Comparison of ENCODE assay signal across 8 mouse cellular contexts in genomic region chr19:22303952-22304655, GRCm38 (mm10).
DNase-seq lines count a peak whose midpoint lies in the region; ATAC-seq and TF ChIP-seq lines count a peak whose summit lies in the region.

No protein-coding gene starts in this region.

- H3K27ac ChIP-seq in embryonic facial prominence, embryonic 12.5 days, result no peak overlapping the region; the same call in 1 of the 2 replicates
- H3K27ac ChIP-seq in heart, adult 2 months, result no peak overlapping the region
- no peak overlapping the region for H3K27ac ChIP-seq in midbrain, embryonic 11.5 days (ENCODE audit: low read depth, low read length)
- no peak overlapping the region for H3K27ac ChIP-seq in small intestine, adult 2 months (ENCODE audit: insufficient read depth, low read depth, low read length)

- WGBS in embryonic facial prominence, embryonic 12.5 days, result 3% methylated on average over 16 of the region's 18 CpGs
- 7% methylated on average over 17 of the region's 18 CpGs for WGBS in heart, adult 2 months
- 3% methylated on average over 16 of the region's 18 CpGs for WGBS in midbrain, embryonic 11.5 days
- 7% methylated on average over 17 of the region's 18 CpGs for WGBS in small intestine, adult 2 months

- no peaks in the 10 kb centered on the region; the same call in 1 of the 2 replicates for H3K27me3 ChIP-seq in embryonic facial prominence, embryonic 12.5 days
- no peaks in the 10 kb centered on the region for H3K27me3 ChIP-seq in heart, adult 2 months (ENCODE audit: control insufficient read depth, insufficient read depth, low read length)
- H3K27me3 ChIP-seq in midbrain, embryonic 11.5 days (ENCODE audit: control insufficient read depth, insufficient read depth, low read length), result no peaks in the 10 kb centered on the region
- no peaks in the 10 kb centered on the region for H3K27me3 ChIP-seq in small intestine, adult 2 months (ENCODE audit: control insufficient read depth, insufficient read depth, low read length)

- no peaks in the 10 kb centered on the region for H3K36me3 ChIP-seq in embryonic facial prominence, embryonic 12.5 days
- no peaks in the 10 kb centered on the region for H3K36me3 ChIP-seq in heart, adult 2 months (ENCODE audit: control insufficient read depth, insufficient read depth, low read length)
- H3K36me3 ChIP-seq in midbrain, embryonic 11.5 days (ENCODE audit: control insufficient read depth, insufficient read depth, low read length), result no peaks in the 10 kb centered on the region
- H3K36me3 ChIP-seq in small intestine, adult 2 months (ENCODE audit: control insufficient read depth, insufficient read depth, low read length), result no peaks in the 10 kb centered on the region

- DNase-seq in adrenal gland, postnatal 25 days, result peak; percentile 71
- peak; percentile 53 for DNase-seq in heart, adult 2 months
- peak; percentile 70 for DNase-seq in kidney, adult 18-20 months
- peak; percentile 91 for DNase-seq in left cerebral cortex, postnatal 4 days
- DNase-seq in midbrain, embryonic 11.5 days (ENCODE audit: low spot score, missing footprints), result peak; percentile 99

- H3K9me3 ChIP-seq in embryonic facial prominence, embryonic 12.5 days, result no peaks in the 10 kb centered on the region
- H3K9me3 ChIP-seq in midbrain, embryonic 11.5 days (ENCODE audit: control insufficient read depth, low read length), result no peaks in the 10 kb centered on the region

- TF ChIP-seq CTCF in heart, adult 2 months (IDR thresholded peaks at IDR 0.05), result peak; percentile 71
- TF ChIP-seq CTCF in small intestine, adult 2 months (IDR thresholded peaks at IDR 0.05; ENCODE audit: extremely low read depth, insufficient read length, insufficient replicate concordance, low read depth, low read length), result no peak

- peaks cover 5% of the 10 kb centered on the region; the same call in 1 of the 2 replicates for H3K4me1 ChIP-seq in embryonic facial prominence, embryonic 12.5 days
- H3K4me1 ChIP-seq in heart, adult 2 months (ENCODE audit: control insufficient read depth, insufficient read depth, low read length), result no peaks in the 10 kb centered on the region
- H3K4me1 ChIP-seq in midbrain, embryonic 11.5 days (ENCODE audit: control insufficient read depth, insufficient read depth, low read length), result peaks cover 3% of the 10 kb centered on the region; the same call in 1 of the 2 replicates
- no peaks in the 10 kb centered on the region for H3K4me1 ChIP-seq in small intestine, adult 2 months (ENCODE audit: control insufficient read depth, insufficient read depth, insufficient read length, low read length)

- peak overlapping the region; percentile 54 for H3K4me2 ChIP-seq in embryonic facial prominence, embryonic 12.5 days (replicated peaks)
- peak overlapping the region; percentile 44 for H3K4me2 ChIP-seq in midbrain, embryonic 11.5 days

- TF ChIP-seq POLR2A in heart, adult 2 months (IDR thresholded peaks at IDR 0.05; ENCODE audit: insufficient read depth, low read depth, low read length), result no peak
- TF ChIP-seq POLR2A in small intestine, adult 2 months (IDR thresholded peaks at IDR 0.05; ENCODE audit: low read depth, low read length), result no peak

- TF ChIP-seq EP300 in heart, adult 2 months (IDR thresholded peaks at IDR 0.05; ENCODE audit: insufficient read depth, low read depth, low read length), result no peak

- H3K4me3 ChIP-seq in embryonic facial prominence, embryonic 12.5 days, result peak overlapping the region; percentile 25
- H3K4me3 ChIP-seq in heart, adult 2 months, result no peak overlapping the region
- H3K4me3 ChIP-seq in midbrain, embryonic 11.5 days (ENCODE audit: low read depth, low read length), result peak overlapping the region; percentile 14; the same call in 1 of the 2 replicates
- H3K4me3 ChIP-seq in small intestine, adult 2 months (ENCODE audit: low read depth, low read length), result peak overlapping the region; percentile 20; the same call in 1 of the 2 replicates

- no peaks in the 10 kb centered on the region for H3K79me2 ChIP-seq in heart, adult 2 months (replicated peaks; ENCODE audit: control insufficient read depth, insufficient read depth, low read length)

- no peak overlapping the region; the same call in 1 of the 2 replicates for H3K9ac ChIP-seq in embryonic facial prominence, embryonic 12.5 days
- H3K9ac ChIP-seq in heart, adult 2 months (ENCODE audit: low read depth, low read length), result 0 out of 2 replicates have a peak overlapping the region, but pooled peaks have one; percentile 64
- peak overlapping the region; percentile 43; the same call in 1 of the 2 replicates for H3K9ac ChIP-seq in midbrain, embryonic 11.5 days (ENCODE audit: low read length)

- ATAC-seq in embryonic facial prominence, embryonic 12.5 days (ENCODE audit: insufficient number of reproducible peaks, insufficient read depth, low FRiP score, low TSS enrichment), result no peak
- ATAC-seq in midbrain, embryonic 11.5 days (ENCODE audit: low FRiP score), result peak; percentile 78
- no peak for ATAC-seq in activated CD4-positive, CD25-positive, alpha-beta regulatory T cell, adult 4 months

- intact Hi-C loops in heart, adult 2 months (cut with DNase I), result loop anchor here (2.0 to 5.0 kb wide), 2 partner anchors 569 to 732 kb away; no protein-coding TSS in a partner anchor
- intact Hi-C loops in left cerebral cortex, postnatal 4 days (cut with DNase I), result loop anchor here (5.0 to 10.0 kb wide), 3 partner anchors 477 to 929 kb away; no protein-coding TSS in a partner anchor
